Mouse (Mus musculus) neural tube, embryonic 15.5 days (tissue): Measurements from ENCODE around the gene Tmem82. TPM values are rescaled to one million over a fixed set of nuclear protein-coding genes. Genes with fewer than 3 reads are reported as not detected.

ENCODE experiments used
- ATAC-seq: fragments of 200-750 bp; cut with Nextera tagmentation; 2 replicates; pipeline ENCODE4 v1.8.0; 2017; ENCODE audit warnings: mild to moderate bottlenecking, moderate TSS enrichment, moderate library complexity; ENCODE audit not compliant: low FRiP score
- H3K27ac ChIP-seq: fragments of 300-500 bp; sonication (generic); replicated peaks from 2 replicates; pipeline ENCODE4 v1.5.1; 2015; ENCODE audit warnings: mild to moderate bottlenecking, inconsistent platforms
- H3K27me3 ChIP-seq: fragments of 300-500 bp; sonication (generic); replicated peaks from 2 replicates; pipeline ENCODE4 v1.6.1; 2015; ENCODE audit warnings: inconsistent platforms
- H3K36me3 ChIP-seq: fragments of 300-500 bp; sonication (generic); 2 replicates; pipeline ENCODE4 v1.6.1; 2015; ENCODE audit warnings: inconsistent platforms
- H3K4me1 ChIP-seq: fragments of 300-500 bp; sonication (generic); 2 replicates; pipeline ENCODE4 v1.6.1; 2015; ENCODE audit warnings: inconsistent platforms
- H3K4me2 ChIP-seq: fragments of 300-500 bp; sonication (generic); 2 replicates; pipeline ENCODE4 v1.6.1; 2015; ENCODE audit warnings: inconsistent platforms, mild to moderate bottlenecking, moderate library complexity
- H3K4me3 ChIP-seq: fragments of 300-500 bp; sonication (generic); replicated peaks from 2 replicates; pipeline ENCODE4 v1.5.1; 2015; ENCODE audit warnings: mild to moderate bottlenecking, inconsistent platforms
- H3K9ac ChIP-seq: fragments of 300-500 bp; sonication (generic); replicated peaks from 2 replicates; pipeline ENCODE4 v1.6.1; 2015; ENCODE audit warnings: mild to moderate bottlenecking, inconsistent platforms
- H3K9me3 ChIP-seq: fragments of 300-500 bp; sonication (generic); replicated peaks from 2 replicates; pipeline ENCODE4 v1.6.1; 2016; ENCODE audit warnings: inconsistent platforms
- WGBS: fragments of 180-500 bp; shearing (Covaris S2); methylation state at CpG from one replicate; pipeline ENCODE4 v1.1.7; 2015; ENCODE audit warnings: mixed read lengths; 5-methylcytosine and 5-hydroxymethylcytosine counted together
- polyA plus RNA-seq: library from polyadenylated mRNA; unstranded; fragments of >200 nt; fragmentation: Nextera tagmentation; extraction: Ambion mirVana; gene quantifications from 2 replicates; pipeline ENCODE4 v1.2.1, GENCODE M21; 2015

The Tmem82 gene
- polyA plus RNA-seq, 1 experiment from 2014 or later: 0.18 TPM

GRCm38 (mm10) chr4:141636693-141637092, 18.3 kb upstream of the Tmem82 start:
- Histone ChIP-seq H3K36me3 (peaks cover 76% of the 10 kb centered on the region), H3K4me1 (no peaks in the 10 kb centered on the region), H3K4me2 (no peak overlapping the region), H3K4me3 (no peak overlapping the region), H3K9ac (no peak overlapping the region), H3K27me3 (no peaks in the 10 kb centered on the region), H3K27ac (no peak overlapping the region), H3K9me3 (no peaks in the 10 kb centered on the region)
- WGBS: 95% methylated on average over 5 of the region's 5 CpGs
- no peak for ATAC-seq

GRCm38 (mm10) chr4:141635991-141636390, 17.6 kb upstream of the Tmem82 start:
- no peak overlapping the region for H3K4me2 ChIP-seq
- no peak overlapping the region for H3K9ac ChIP-seq
- no peaks in the 10 kb centered on the region for H3K9me3 ChIP-seq
- WGBS: 91% methylated on average over 9 of the region's 9 CpGs
- ATAC-seq: no peak
- no peak overlapping the region for H3K27ac ChIP-seq
- H3K36me3 ChIP-seq: peaks cover 76% of the 10 kb centered on the region
- no peaks in the 10 kb centered on the region for H3K27me3 ChIP-seq
- H3K4me3 ChIP-seq: no peak overlapping the region
- no peaks in the 10 kb centered on the region for H3K4me1 ChIP-seq

- H3K36me3 ChIP-seq: peaks cover 89% of the 10 kb centered on the region
- no peak for ATAC-seq
- no peak overlapping the region for H3K4me2 ChIP-seq
- WGBS: 94% methylated on average over 21 of the region's 21 CpGs
- H3K27ac ChIP-seq: no peak overlapping the region
- no peaks in the 10 kb centered on the region for H3K9me3 ChIP-seq
- no peak overlapping the region for H3K4me3 ChIP-seq
- no peaks in the 10 kb centered on the region for H3K4me1 ChIP-seq
- no peaks in the 10 kb centered on the region for H3K27me3 ChIP-seq
- no peak overlapping the region for H3K9ac ChIP-seq
These were observed 13.9 kb upstream of the Tmem82 start for GRCm38 (mm10) chr4:141632111-141632873.

- ATAC-seq: no peak
- 95% methylated on average over 20 of the region's 20 CpGs for WGBS
- Histone ChIP-seq H3K27ac (no peak overlapping the region), H3K4me3 (no peak overlapping the region), H3K27me3 (no peaks in the 10 kb centered on the region), H3K36me3 (peaks cover 86% of the 10 kb centered on the region), H3K4me1 (no peaks in the 10 kb centered on the region), H3K9me3 (no peaks in the 10 kb centered on the region), H3K9ac (no peak overlapping the region), H3K4me2 (no peak overlapping the region)
These were observed 12.8 kb upstream of the Tmem82 start for GRCm38 (mm10) chr4:141631250-141631649.

GRCm38 (mm10) chr4:141630021-141630420, 11.6 kb upstream of the Tmem82 start:
- Histone ChIP-seq H3K36me3 (peaks cover 87% of the 10 kb centered on the region), H3K4me2 (no peak overlapping the region), H3K9ac (no peak overlapping the region), H3K4me1 (no peaks in the 10 kb centered on the region), H3K27me3 (no peaks in the 10 kb centered on the region), H3K4me3 (no peak overlapping the region), H3K9me3 (no peaks in the 10 kb centered on the region), H3K27ac (no peak overlapping the region)
- ATAC-seq: no peak
- 94% methylated on average over 11 of the region's 11 CpGs for WGBS

- H3K9ac ChIP-seq: no peak overlapping the region
- no peak overlapping the region for H3K4me3 ChIP-seq
- H3K4me2 ChIP-seq: no peak overlapping the region
- ATAC-seq: no peak
- no peak overlapping the region for H3K27ac ChIP-seq
- no peaks in the 10 kb centered on the region for H3K27me3 ChIP-seq
- H3K4me1 ChIP-seq: 0 out of 2 replicates have a peak, but pooled peaks cover 2% of the 10 kb centered on the region
- H3K9me3 ChIP-seq: no peaks in the 10 kb centered on the region
- peaks cover 78% of the 10 kb centered on the region for H3K36me3 ChIP-seq
- 85% methylated on average over 14 of the region's 14 CpGs for WGBS
These were observed 10.2 kb upstream of the Tmem82 start for GRCm38 (mm10) chr4:141628661-141629060.

- no peak overlapping the region for H3K4me2 ChIP-seq
- H3K27me3 ChIP-seq: no peaks in the 10 kb centered on the region
- H3K4me1 ChIP-seq: 0 out of 2 replicates have a peak, but pooled peaks cover 3% of the 10 kb centered on the region
- no peak overlapping the region for H3K27ac ChIP-seq
- 93% methylated on average over 5 of the region's 5 CpGs for WGBS
- ATAC-seq: no peak
- H3K9me3 ChIP-seq: no peaks in the 10 kb centered on the region
- no peak overlapping the region for H3K9ac ChIP-seq
- H3K4me3 ChIP-seq: no peak overlapping the region
- peaks cover 68% of the 10 kb centered on the region for H3K36me3 ChIP-seq
These were observed 9.1 kb upstream of the Tmem82 start for GRCm38 (mm10) chr4:141627502-141627901.

- peaks cover 53% of the 10 kb centered on the region for H3K36me3 ChIP-seq
- no peak overlapping the region for H3K4me2 ChIP-seq
- no peaks in the 10 kb centered on the region for H3K27me3 ChIP-seq
- ATAC-seq: no peak
- H3K27ac ChIP-seq: no peak overlapping the region
- no peak overlapping the region for H3K9ac ChIP-seq
- no peaks in the 10 kb centered on the region for H3K9me3 ChIP-seq
- 0 out of 2 replicates have a peak, but pooled peaks cover 3% of the 10 kb centered on the region for H3K4me1 ChIP-seq
- H3K4me3 ChIP-seq: no peak overlapping the region
- WGBS: 92% methylated on average over 16 of the region's 16 CpGs
These were observed 7.5 kb upstream of the Tmem82 start for GRCm38 (mm10) chr4:141625774-141626550.

GRCm38 (mm10) chr4:141624983-141625773, 6.7 kb upstream of the Tmem82 start:
- no peaks in the 10 kb centered on the region for H3K27me3 ChIP-seq
- 0 out of 2 replicates have a peak, but pooled peaks cover 3% of the 10 kb centered on the region for H3K4me1 ChIP-seq
- H3K27ac ChIP-seq: no peak overlapping the region
- H3K36me3 ChIP-seq: peaks cover 45% of the 10 kb centered on the region
- 75% methylated on average over 19 of the region's 19 CpGs for WGBS
- no peak overlapping the region for H3K4me3 ChIP-seq
- H3K9me3 ChIP-seq: no peaks in the 10 kb centered on the region
- no peak overlapping the region for H3K9ac ChIP-seq
- ATAC-seq: no peak
- no peak overlapping the region for H3K4me2 ChIP-seq

- ATAC-seq: no peak
- Histone ChIP-seq H3K9me3 (no peaks in the 10 kb centered on the region), H3K27me3 (no peaks in the 10 kb centered on the region), H3K9ac (no peak overlapping the region), H3K4me2 (no peak overlapping the region), H3K27ac (no peak overlapping the region), H3K4me1 (0 out of 2 replicates have a peak, but pooled peaks cover 3% of the 10 kb centered on the region), H3K36me3 (peaks cover 34% of the 10 kb centered on the region), H3K4me3 (no peak overlapping the region)
- 93% methylated on average over 8 of the region's 8 CpGs for WGBS
These were observed 5.7 kb upstream of the Tmem82 start for GRCm38 (mm10) chr4:141624134-141624533.

- H3K27me3 ChIP-seq: no peaks in the 10 kb centered on the region
- WGBS: 53% methylated on average over 1 of the region's 1 CpGs
- no peak within 1 kb of the TSS for H3K4me2 ChIP-seq
- no peak within 1 kb of the TSS for H3K27ac ChIP-seq
- peaks cover 30% of the 10 kb centered on the region for H3K36me3 ChIP-seq
- H3K4me1 ChIP-seq: 0 out of 2 replicates have a peak, but pooled peaks cover 3% of the 10 kb centered on the region
- no peaks in the 10 kb centered on the region for H3K9me3 ChIP-seq
- H3K9ac ChIP-seq: no peak within 1 kb of the TSS
- H3K4me3 ChIP-seq: no peak within 1 kb of the TSS
- ATAC-seq: no peak
These were observed 5.2 kb upstream of the Tmem82 start, which contains the start of gene Slc25a34 for GRCm38 (mm10) chr4:141623666-141624065. Slc25a34 (minus strand) TSS chr4:141623821.
